Comparison of ENCODE assay signal across 10 mouse cellular contexts in genomic region chr15:80681466-80681881, GRCm38 (mm10). TPM values are rescaled to one million over a fixed set of nuclear protein-coding genes. Genes with fewer than 3 reads are reported as not detected.
DNase-seq lines count a peak whose midpoint lies in the region; ATAC-seq and TF ChIP-seq lines count a peak whose summit lies in the region.
"Had no signal": no experiment of that assay in that cellular context is flagged by ENCODE, and none has a peak within 500 bp of the region (broad histone marks: within the 10 kb centered on the region; RNA-seq: fewer than 3 reads in every experiment).

No protein-coding gene starts in this region.

- peaks cover 3% of the 10 kb centered on the region for H3K27me3 ChIP-seq in heart, embryonic 16.5 days (ENCODE audit: control insufficient read depth, insufficient read depth, low read length)
- no peaks in the 10 kb centered on the region for H3K27me3 ChIP-seq in midbrain, embryonic 13.5 days
- H3K27me3 ChIP-seq: midbrain, embryonic 12.5 days had no signal

- no peak for TF ChIP-seq CTCF in layer of hippocampus, adult 2 months (conservative IDR thresholded peaks at IDR 0.05)

- H3K4me1 ChIP-seq in heart, embryonic 16.5 days (ENCODE audit: control insufficient read depth, insufficient read depth, low read length): peaks cover 37% of the 10 kb centered on the region
- peaks cover 66% of the 10 kb centered on the region for H3K4me1 ChIP-seq in midbrain, embryonic 13.5 days (replicated peaks)

- no peak for ATAC-seq in heart, embryonic 16.5 days (replicated peaks; ENCODE audit: extremely low read depth, insufficient read depth, low FRiP score)
- ATAC-seq in activated CD4-positive, CD25-positive, alpha-beta regulatory T cell, adult 4 months: peak; percentile 88
- ATAC-seq in neutrophil, adult 5-6 weeks (ENCODE audit: extremely low read depth, insufficient number of reproducible peaks, low FRiP score, poor library complexity, severe bottlenecking): peak; percentile 57
- no peak for ATAC-seq in midbrain, embryonic 13.5 days

- no peaks in the 10 kb centered on the region for H3K9me3 ChIP-seq in heart, embryonic 16.5 days (replicated peaks; ENCODE audit: control insufficient read depth, low read length)
- H3K9me3 ChIP-seq in midbrain, embryonic 13.5 days: no peaks in the 10 kb centered on the region
- H3K9me3 ChIP-seq: midbrain, embryonic 12.5 days had no signal

- peak overlapping the region; percentile 47 for H3K27ac ChIP-seq in heart, embryonic 16.5 days (ENCODE audit: low read length)
- H3K27ac ChIP-seq in layer of hippocampus, adult 2 months: no peak overlapping the region
- no peak overlapping the region for H3K27ac ChIP-seq in midbrain, embryonic 13.5 days
- H3K27ac ChIP-seq: midbrain, embryonic 12.5 days had no signal

- DNase-seq in heart, postnatal 10 days: no peak
- DNase-seq in B cell, adult 2 months: peak; percentile 78
- no peak for DNase-seq in layer of hippocampus, adult 2 months (ENCODE audit: low spot score in 2 of 2)
- DNase-seq in layer of hippocampus, postnatal 25 days (ENCODE audit: extremely low spot score in 1 of 2, low spot score in 1 of 2): no peak
- DNase-seq: embryo, embryonic 11 days had no signal

- H3K4me2 ChIP-seq in heart, embryonic 16.5 days (ENCODE audit: low read depth, low read length): no peak overlapping the region
- H3K4me2 ChIP-seq in midbrain, embryonic 13.5 days (replicated peaks): no peak overlapping the region
- H3K4me2 ChIP-seq: midbrain, embryonic 12.5 days had no signal

- intact Hi-C loops in heart, postnatal 10 days (cut with DNase I): no loop called here

- WGBS in heart, embryonic 16.5 days: 65% methylated on average over 4 of the region's 4 CpGs
- 80% methylated on average over 4 of the region's 4 CpGs for WGBS in midbrain, embryonic 13.5 days

- H3K36me3 ChIP-seq in heart, embryonic 16.5 days (ENCODE audit: control insufficient read depth, insufficient read depth): no peaks in the 10 kb centered on the region
- H3K36me3 ChIP-seq in midbrain, embryonic 13.5 days: no peaks in the 10 kb centered on the region
- H3K36me3 ChIP-seq: midbrain, embryonic 12.5 days had no signal

- H3K9ac ChIP-seq in heart, embryonic 16.5 days (ENCODE audit: low read length): no peak overlapping the region
- H3K9ac ChIP-seq in midbrain, embryonic 13.5 days (replicated peaks): no peak overlapping the region
- H3K9ac ChIP-seq: midbrain, embryonic 12.5 days had no signal

- H3K4me3 ChIP-seq in heart, embryonic 16.5 days (ENCODE audit: low read length): no peak overlapping the region
- no peak overlapping the region for H3K4me3 ChIP-seq in layer of hippocampus, adult 2 months
- H3K4me3 ChIP-seq in midbrain, embryonic 13.5 days (replicated peaks): no peak overlapping the region
- H3K4me3 ChIP-seq: midbrain, embryonic 12.5 days had no signal

RNA-seq across cellular contexts. Expression of gene Fam83f, which starts 9.8 kb away (rescaled TPM):
- 0.60 and 0.81 TPM in 2 replicates for polyA plus RNA-seq in heart, embryonic 16.5 days (2015; fragmentation: Nextera tagmentation; extraction: Ambion mirVana)
- under 1 TPM; 0.19 to 0.22 TPM for total RNA-seq in heart, postnatal 10 days (2021)
- not detected for polyA plus RNA-seq in activated CD4-positive, CD25-positive, alpha-beta regulatory T cell, adult 4 months (2017; shearing (Covaris generic))
- 0.35 and 0.49 TPM in 2 replicates for total RNA-seq in neutrophil, adult 5-6 weeks (2017)
- under 1 TPM in 1 of 2 experiments, not detected in 1; 0.15 TPM for total RNA-seq in layer of hippocampus, adult 2 months (2021)
- under 1 TPM in 1 of 2 experiments, not detected in 1; 0.16 TPM for total RNA-seq in layer of hippocampus, postnatal 25 days (2021)
- 0.19 and 0.27 TPM in 2 replicates for polyA plus RNA-seq in midbrain, embryonic 13.5 days (2015; fragmentation: Nextera tagmentation; extraction: Ambion mirVana)

RNA-seq across cellular contexts. Expression of gene Tnrc6b, which starts 29.6 kb away (rescaled TPM):
- 21.2 and 25.6 TPM in 2 replicates for polyA plus RNA-seq in heart, embryonic 16.5 days (2015; fragmentation: Nextera tagmentation; extraction: Ambion mirVana)
- total RNA-seq in heart, postnatal 10 days (2021): 10 to 100 TPM; 56.1 to 56.4 TPM
- polyA plus RNA-seq in activated CD4-positive, CD25-positive, alpha-beta regulatory T cell, adult 4 months (2017; shearing (Covaris generic)): 10 to 100 TPM; 35.6 to 58.6 TPM
- total RNA-seq in neutrophil, adult 5-6 weeks (2017): 133 and 164 TPM in 2 replicates
- total RNA-seq in layer of hippocampus, adult 2 months (2021): 100 to 1,000 TPM; 127 to 133 TPM
- total RNA-seq in layer of hippocampus, postnatal 25 days (2021): 100 to 1,000 TPM in 1 of 2 experiments, 10 to 100 TPM in 1; 86.8 to 117 TPM
- 48.7 and 51.0 TPM in 2 replicates for polyA plus RNA-seq in midbrain, embryonic 13.5 days (2015; fragmentation: Nextera tagmentation; extraction: Ambion mirVana)

Comparison
In these comparisons a context has a peak if more than half of its experiments do, and no peak if none do; other contexts are left out.
1. ATAC-seq: peak in activated CD4-positive, CD25-positive, alpha-beta regulatory T cell, adult 4 months (single experiment) and neutrophil, adult 5-6 weeks (single experiment); none in heart, embryonic 16.5 days (single experiment) and midbrain, embryonic 13.5 days (single experiment).
2. DNase-seq: peak in B cell, adult 2 months (2 of 2); none in heart, postnatal 10 days (0 of 2), layer of hippocampus, adult 2 months (0 of 2) and layer of hippocampus, postnatal 25 days (0 of 2).